Mouse (Mus musculus) limb, embryonic 11.5 days (tissue): ENCODE measurements at regions not wholly inside any gene's neighbourhood (a gene's known extent, or its start where the extent isn't known, plus 50 kb on each side); places are given as distances from the start of the nearest gene placed in this dataset.

Experiments
- ATAC-seq: fragments of 200-750 bp; cut with Nextera tagmentation; 2 replicates; pipeline ENCODE4 v1.8.0; 2017; ENCODE audit warnings: low read depth; ENCODE audit not compliant: insufficient number of reproducible peaks, low FRiP score, low TSS enrichment
- DNase-seq: peaks from one replicate; pipeline ENCODE4 v3.0.0-alpha.2; 2015; ENCODE audit warnings: low spot score
- H3K27ac ChIP-seq: fragments of 300-500 bp; sonication (generic); replicated peaks from 2 replicates; pipeline ENCODE4 v1.5.1; 2014; ENCODE audit warnings: low read depth, mild to moderate bottlenecking, low read length
- H3K27me3 ChIP-seq: fragments of 300-500 bp; sonication (generic); 2 replicates; pipeline ENCODE4 v1.6.1; 2014; ENCODE audit warnings: mild to moderate bottlenecking, low read length, mixed read lengths; ENCODE audit not compliant: control insufficient read depth, insufficient read depth
- H3K36me3 ChIP-seq: fragments of 300-500 bp; sonication (generic); 2 replicates; pipeline ENCODE4 v1.6.1; 2014; ENCODE audit warnings: mild to moderate bottlenecking, low read length, moderate library complexity, mixed read lengths; ENCODE audit not compliant: control insufficient read depth, insufficient read depth
- H3K4me1 ChIP-seq: fragments of 300-500 bp; sonication (generic); 2 replicates; pipeline ENCODE4 v1.6.1; 2014; ENCODE audit warnings: low read length, mixed read lengths; ENCODE audit not compliant: control insufficient read depth, insufficient read depth
- H3K4me2 ChIP-seq: fragments of 300-500 bp; sonication (generic); 2 replicates; pipeline ENCODE4 v1.6.1; 2014; ENCODE audit warnings: low read depth, mild to moderate bottlenecking, moderate library complexity; ENCODE audit not compliant: severe bottlenecking
- H3K4me3 ChIP-seq: fragments of 300-500 bp; sonication (generic); 2 replicates; pipeline ENCODE4 v1.5.1; 2014; ENCODE audit warnings: low read depth, low read length
- H3K9ac ChIP-seq: fragments of 300-500 bp; sonication (generic); 2 replicates; pipeline ENCODE4 v1.6.1; 2014; ENCODE audit warnings: mild to moderate bottlenecking, low read length
- H3K9me3 ChIP-seq: fragments of 300-500 bp; sonication (generic); 2 replicates; pipeline ENCODE4 v1.6.1; 2016; ENCODE audit warnings: low read length; ENCODE audit not compliant: control insufficient read depth
- WGBS: fragments of 180-500 bp; shearing (Covaris S2); extraction: QIAGEN DNeasy Blood & Tissue Kit; methylation state at CpG from one replicate; pipeline ENCODE4 v1.1.7; 2014; 5-methylcytosine and 5-hydroxymethylcytosine counted together

DNA sequence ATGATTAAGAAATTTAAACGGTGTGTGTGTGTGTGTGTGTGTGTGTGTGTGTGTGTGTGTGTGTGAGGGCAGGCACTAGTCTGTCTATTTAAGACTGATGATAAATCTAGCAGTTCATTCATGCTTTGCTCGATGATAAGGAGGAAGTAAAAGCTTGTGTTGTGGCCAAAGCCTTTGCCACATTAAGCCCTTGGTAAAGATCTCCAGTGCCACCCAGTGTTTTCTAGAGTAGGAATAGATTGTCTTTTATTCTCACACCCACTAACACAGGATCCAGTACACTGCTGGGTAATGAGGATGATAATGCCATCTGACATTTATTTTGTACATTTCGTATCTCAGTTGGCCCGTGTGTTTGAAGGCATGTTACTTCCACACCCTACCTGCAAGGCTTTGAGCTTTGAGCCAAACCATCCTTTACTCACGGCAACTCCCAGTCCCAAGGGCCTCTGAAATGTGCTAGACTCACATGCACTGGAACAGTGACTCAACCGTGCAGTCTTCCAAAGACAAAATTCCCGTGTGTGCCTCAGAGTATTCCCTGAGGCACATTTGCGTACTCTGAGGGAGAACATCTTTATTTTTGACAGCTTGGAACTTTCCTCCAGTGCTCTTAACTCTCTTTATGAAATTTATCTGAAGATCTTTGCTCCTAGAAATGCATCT, 179.7 kb downstream of the Mylk4 start:
- Histone ChIP-seq H3K9me3 (no peaks in the 10 kb centered on the region), H3K4me1 (no peaks in the 10 kb centered on the region), H3K27ac (no peak overlapping the region), H3K36me3 (no peaks in the 10 kb centered on the region), H3K27me3 (no peaks in the 10 kb centered on the region), H3K4me2 (no peak overlapping the region), H3K4me3 (no peak overlapping the region), H3K9ac (no peak overlapping the region)
- no peak for ATAC-seq
- WGBS, result 82% methylated on average over 8 of the region's 8 CpGs
- DNase-seq, result no peak

DNA sequence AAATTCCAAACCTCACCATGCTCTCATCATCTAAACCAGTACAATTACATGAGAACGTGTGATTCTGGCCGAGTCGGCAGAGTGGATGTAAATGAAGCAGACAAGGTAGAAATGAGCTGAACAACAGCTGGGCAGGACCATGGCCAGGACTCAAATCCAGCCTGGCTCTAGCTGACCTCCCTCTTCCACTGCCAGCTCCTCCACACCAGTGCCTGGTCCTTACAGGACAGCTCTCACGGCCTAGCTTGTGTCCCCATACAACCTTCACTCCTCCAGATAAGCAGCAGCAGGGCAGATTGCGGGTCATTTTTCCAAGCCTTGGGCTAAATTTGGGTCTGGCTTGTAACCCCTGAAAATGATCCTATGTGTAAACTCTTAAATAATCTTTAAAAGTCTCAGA, 182.4 kb downstream of the Mylk4 start:
- no peak for DNase-seq
- Histone ChIP-seq H3K9me3 (no peaks in the 10 kb centered on the region), H3K4me3 (no peak overlapping the region), H3K27me3 (no peaks in the 10 kb centered on the region), H3K36me3 (no peaks in the 10 kb centered on the region), H3K9ac (no peak overlapping the region), H3K27ac (no peak overlapping the region), H3K4me1 (no peaks in the 10 kb centered on the region), H3K4me2 (no peak overlapping the region)
- 75% methylated on average over 5 of the region's 5 CpGs for WGBS
- no peak for ATAC-seq

DNA sequence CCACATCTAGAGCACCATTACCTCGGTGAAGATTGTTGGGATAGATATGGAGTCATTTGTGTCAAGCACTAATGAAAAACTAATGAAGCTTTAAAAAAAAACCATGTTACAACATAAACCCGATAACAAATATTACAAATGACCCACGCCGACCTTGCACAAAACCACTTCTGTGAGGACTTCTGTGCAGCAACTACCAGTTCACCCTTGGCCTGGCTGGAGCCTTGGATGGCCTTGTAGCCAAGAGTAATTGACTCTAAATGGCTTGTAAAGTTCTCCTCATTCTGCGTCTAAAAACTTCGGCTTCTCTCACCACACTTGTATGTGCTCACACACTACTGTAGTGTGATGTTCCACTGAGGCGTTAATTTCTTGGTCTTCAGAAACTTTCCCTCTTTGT, 190.1 kb downstream of the Mylk4 start:
- H3K27ac ChIP-seq, result no peak overlapping the region
- H3K4me2 ChIP-seq, result no peak overlapping the region
- WGBS, result 90% methylated on average over 7 of the region's 7 CpGs
- no peak overlapping the region for H3K4me3 ChIP-seq
- no peaks in the 10 kb centered on the region for H3K9me3 ChIP-seq
- DNase-seq (no peak), ATAC-seq (no peak)
- H3K4me1 ChIP-seq, result no peaks in the 10 kb centered on the region
- no peaks in the 10 kb centered on the region for H3K36me3 ChIP-seq
- no peaks in the 10 kb centered on the region for H3K27me3 ChIP-seq
- no peak overlapping the region for H3K9ac ChIP-seq

DNA sequence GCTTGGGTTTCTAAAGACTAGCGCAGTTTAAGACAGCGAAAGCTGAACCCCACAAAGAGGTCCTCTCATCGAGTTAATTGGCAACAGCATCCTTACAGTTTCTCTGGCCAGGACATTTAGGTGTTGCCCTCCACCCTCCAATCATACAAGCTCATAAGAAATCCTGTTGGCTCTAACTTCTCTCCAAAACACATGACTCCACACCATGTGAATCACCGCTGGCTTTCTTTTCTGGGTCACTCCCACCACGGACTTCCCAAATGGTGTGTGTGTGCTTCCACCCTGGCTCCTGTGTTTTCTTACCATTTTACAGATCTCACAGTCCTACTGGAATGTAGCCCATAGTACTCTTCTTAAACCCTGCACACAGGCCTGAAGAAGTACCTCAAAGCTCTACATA, 190.6 kb downstream of the Mylk4 start:
- Histone ChIP-seq H3K27me3 (no peaks in the 10 kb centered on the region), H3K4me2 (no peak overlapping the region), H3K36me3 (no peaks in the 10 kb centered on the region), H3K9me3 (no peaks in the 10 kb centered on the region), H3K9ac (no peak overlapping the region), H3K27ac (no peak overlapping the region), H3K4me3 (no peak overlapping the region), H3K4me1 (no peaks in the 10 kb centered on the region)
- WGBS, result 92% methylated on average over 5 of the region's 5 CpGs
- DNase-seq (no peak), ATAC-seq (no peak)

DNA sequence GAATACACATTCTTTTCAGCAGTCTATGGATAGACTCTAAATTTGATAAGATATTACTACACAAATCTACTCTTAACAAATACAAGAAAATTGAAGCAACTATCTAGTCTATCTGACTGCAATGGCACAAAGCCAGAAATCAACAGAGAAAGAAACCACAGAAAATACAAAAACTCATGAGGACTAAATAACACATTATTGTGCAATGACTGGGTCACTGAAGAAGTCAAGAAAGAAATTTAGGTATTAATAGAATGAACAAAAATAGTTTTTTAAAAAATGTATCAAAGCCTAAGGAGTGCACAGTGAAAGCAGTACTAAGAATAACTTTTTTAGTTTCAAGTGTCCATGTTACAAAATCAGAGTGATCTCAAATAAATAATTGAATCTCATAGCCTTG, 202.2 kb downstream of the Mylk4 start:
- Histone ChIP-seq H3K36me3 (no peaks in the 10 kb centered on the region), H3K27ac (no peak overlapping the region), H3K9me3 (no peaks in the 10 kb centered on the region), H3K4me3 (no peak overlapping the region), H3K27me3 (no peaks in the 10 kb centered on the region), H3K9ac (no peak overlapping the region), H3K4me2 (no peak overlapping the region), H3K4me1 (no peaks in the 10 kb centered on the region)
- no peak for DNase-seq
- ATAC-seq, result no peak

DNA sequence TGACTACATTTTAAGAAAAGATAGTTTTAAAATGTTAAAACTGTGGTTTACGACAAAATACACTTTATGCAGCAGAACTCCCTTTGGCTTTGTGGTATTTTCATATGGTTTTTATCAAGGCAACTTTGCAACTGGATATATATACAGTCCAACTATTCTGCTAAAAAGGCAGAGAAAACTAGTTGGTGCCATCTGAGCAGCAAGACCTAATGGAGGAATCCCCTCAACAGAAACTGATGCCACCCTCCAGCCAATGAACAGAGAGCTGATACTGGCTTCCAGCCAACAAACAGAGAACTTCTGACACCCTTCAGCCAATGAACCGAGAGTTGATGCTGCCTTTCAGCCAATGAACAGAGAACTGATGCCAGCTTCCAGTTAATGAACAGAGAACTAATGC, 215.9 kb downstream of the Mylk4 start:
- no peak overlapping the region for H3K4me2 ChIP-seq
- H3K27me3 ChIP-seq, result no peaks in the 10 kb centered on the region
- DNase-seq (no peak), ATAC-seq (no peak)
- 88% methylated on average over 2 of the region's 2 CpGs for WGBS
- H3K9me3 ChIP-seq, result no peaks in the 10 kb centered on the region; the same call in 1 of the 2 replicates
- no peaks in the 10 kb centered on the region for H3K36me3 ChIP-seq
- H3K27ac ChIP-seq, result no peak overlapping the region
- H3K9ac ChIP-seq, result no peak overlapping the region
- H3K4me1 ChIP-seq, result no peaks in the 10 kb centered on the region
- H3K4me3 ChIP-seq, result no peak overlapping the region

DNA sequence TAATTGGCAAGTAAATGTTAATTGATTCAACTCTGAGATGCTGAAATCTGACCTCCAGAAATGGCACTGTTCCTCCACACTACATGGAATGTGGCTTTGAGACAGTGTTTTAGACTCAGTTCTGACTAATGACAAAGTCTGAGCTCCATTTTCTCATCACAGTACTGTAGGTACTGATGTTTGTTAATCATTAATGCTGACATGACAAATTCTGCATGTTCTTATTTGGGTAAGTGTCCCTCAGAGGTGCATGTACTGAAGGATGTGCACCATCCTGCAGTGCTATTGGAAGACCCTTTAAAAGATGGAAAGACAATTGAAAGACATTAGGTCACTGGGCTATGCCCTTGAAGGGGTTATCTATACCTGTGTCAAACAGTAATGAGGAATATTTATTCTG, 222.1 kb upstream of the Gmds start:
- Histone ChIP-seq H3K27me3 (no peaks in the 10 kb centered on the region), H3K4me3 (no peak overlapping the region), H3K9ac (no peak overlapping the region), H3K9me3 (no peaks in the 10 kb centered on the region; the same call in 1 of the 2 replicates), H3K27ac (no peak overlapping the region), H3K36me3 (no peaks in the 10 kb centered on the region), H3K4me2 (no peak overlapping the region), H3K4me1 (no peaks in the 10 kb centered on the region)
- DNase-seq (no peak), ATAC-seq (no peak)

DNA sequence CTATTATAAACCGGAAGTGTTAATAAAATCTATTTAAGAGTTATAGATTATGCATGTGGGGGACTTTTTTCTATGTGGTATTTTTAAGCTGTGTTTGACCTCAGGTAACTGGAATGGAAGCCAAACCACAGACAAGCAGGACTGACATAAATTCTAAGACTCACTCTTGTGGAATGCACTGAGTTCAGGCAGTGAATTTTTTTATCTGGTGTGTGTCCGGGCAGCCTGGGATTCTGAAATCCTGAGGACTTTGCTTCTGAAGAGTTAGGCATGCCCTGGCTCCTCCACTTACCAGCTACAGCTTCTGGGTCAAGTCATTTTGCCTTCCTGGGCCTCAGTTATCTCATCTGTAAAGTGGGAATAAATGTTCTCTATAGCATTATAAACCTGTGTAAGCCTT, 217.9 kb upstream of the Gmds start:
- no peak for DNase-seq
- 94% methylated on average over 2 of the region's 2 CpGs for whole genome bisulfite sequencing
- Histone ChIP-seq H3K4me3 (no peak overlapping the region), H3K9ac (no peak overlapping the region), H3K36me3 (no peaks in the 10 kb centered on the region), H3K4me2 (no peak overlapping the region), H3K4me1 (0 out of 2 replicates have a peak, but pooled peaks cover 3% of the 10 kb centered on the region), H3K9me3 (no peaks in the 10 kb centered on the region), H3K27ac (no peak overlapping the region), H3K27me3 (no peaks in the 10 kb centered on the region)
- ATAC-seq, result no peak

DNA sequence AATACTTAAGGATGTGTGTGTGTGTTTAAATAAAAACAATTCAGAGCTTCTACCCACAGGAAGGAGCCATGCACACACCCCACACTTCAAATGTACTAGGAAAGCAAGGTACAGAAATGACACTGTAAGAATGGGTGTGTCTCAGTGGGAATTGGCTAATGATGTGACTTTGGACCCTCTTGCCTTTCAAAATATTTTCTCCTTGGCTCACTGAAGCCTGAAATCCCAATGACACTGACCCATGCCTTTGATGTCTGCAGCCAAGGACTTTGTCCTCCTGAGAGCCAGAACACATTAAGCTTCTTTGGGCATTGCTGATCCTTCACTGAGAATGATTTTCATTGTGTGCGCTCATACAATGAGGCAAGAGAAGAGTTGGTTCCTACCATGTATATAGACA, 216.5 kb upstream of the Gmds start:
- no peaks in the 10 kb centered on the region for H3K36me3 ChIP-seq
- H3K4me1 ChIP-seq, result 0 out of 2 replicates have a peak, but pooled peaks cover 3% of the 10 kb centered on the region
- DNase-seq, result no peak
- H3K4me3 ChIP-seq, result no peak overlapping the region
- no peak overlapping the region for H3K4me2 ChIP-seq
- WGBS, result 97% methylated on average over 1 of the region's 1 CpGs
- no peak for ATAC-seq
- H3K9ac ChIP-seq, result no peak overlapping the region
- no peak overlapping the region for H3K27ac ChIP-seq
- H3K27me3 ChIP-seq, result no peaks in the 10 kb centered on the region
- H3K9me3 ChIP-seq, result no peaks in the 10 kb centered on the region
